Mouse (Mus musculus) CH12.LX (cell line): ENCODE data around the gene Hnrnpd. TPM values are rescaled to one million over a fixed set of nuclear protein-coding genes. Genes with fewer than 3 reads are reported as not detected.

Experiments
- DNase-seq: peaks from one replicate; pipeline ENCODE4 v3.0.0-alpha.2; 2013; ENCODE audit errors: extremely low read depth
- H3K27ac ChIP-seq: 2 replicates; pipeline ENCODE4 v1.5.1; 2012; ENCODE audit warnings: low read depth, mild to moderate bottlenecking, control low read depth, moderate library complexity; ENCODE audit not compliant: insufficient read depth
- H3K27me3 ChIP-seq: replicated peaks from 2 replicates; pipeline ENCODE3; 2012; ENCODE audit warnings: inconsistent platforms
- H3K36me3 ChIP-seq, 2 experiments: replicated peaks in 1 of 2; 2 replicates each; pipeline versions ENCODE3 to v1.6.1; 2012; ENCODE audit warnings: inconsistent platforms in 1 of 2, low read length in 1 of 2, mild to moderate bottlenecking in 1 of 2, mixed read lengths in 1 of 2, moderate library complexity in 1 of 2; ENCODE audit not compliant: control insufficient read depth in 1 of 2, insufficient read depth in 1 of 2
- H3K4me1 ChIP-seq, 2 experiments: 2 replicates each; pipeline ENCODE4 v1.6.1; 2012; ENCODE audit warnings: inconsistent platforms in 1 of 2, moderate library complexity in 1 of 2; ENCODE audit not compliant: insufficient read depth in 2 of 2, control insufficient read depth in 1 of 2
- H3K4me2 ChIP-seq: 2 replicates; pipeline ENCODE4 v1.6.1; 2012; ENCODE audit warnings: low read depth, mild to moderate bottlenecking, control low read depth; ENCODE audit not compliant: poor library complexity, insufficient read depth, severe bottlenecking
- H3K4me3 ChIP-seq, 3 experiments: fragments of 150-350 bp in 1 of 3; sonication (generic) in 1 of 3; replicated peaks in 1 of 3; 2 replicates each; pipeline versions ENCODE3 to v1.5.1; 2011 to 2012; ENCODE audit warnings: low read depth in 2 of 3, low read length in 2 of 3, mild to moderate bottlenecking in 2 of 3, moderate library complexity in 2 of 3, control low read depth in 1 of 3, improper control_type of control experiment in 1 of 3, inconsistent platforms in 1 of 3, mixed read lengths in 1 of 3; ENCODE audit not compliant: poor library complexity in 1 of 3
- H3K79me2 ChIP-seq: replicated peaks from 2 replicates; pipeline ENCODE4 v1.6.1; 2012; ENCODE audit warnings: mild to moderate bottlenecking, moderate library complexity; ENCODE audit not compliant: control insufficient read depth, poor library complexity, insufficient read depth, severe bottlenecking; ENCODE audit errors: extremely low read depth
- H3K9ac ChIP-seq: 2 replicates; pipeline ENCODE4 v1.6.1; 2012; ENCODE audit warnings: low read depth, mild to moderate bottlenecking, control low read depth, moderate library complexity; ENCODE audit not compliant: insufficient read depth
- H3K9me3 ChIP-seq: replicated peaks from 2 replicates; pipeline ENCODE3; 2012; ENCODE audit warnings: low read length, inconsistent platforms, mixed read lengths
- CHD1 ChIP-seq: IDR thresholded peaks from 2 replicates; pipeline ENCODE4 v1.6.1; 2012; ENCODE audit warnings: low read depth, low read length, improper control_type of control experiment, inconsistent platforms
- CHD2 ChIP-seq: IDR thresholded peaks from 2 replicates; pipeline ENCODE4 v1.6.1; 2011; ENCODE audit warnings: low read length, improper control_type of control experiment
- ELF1 ChIP-seq: IDR thresholded peaks from 2 replicates; pipeline ENCODE4 v1.6.1; 2014; ENCODE audit warnings: low read depth, mild to moderate bottlenecking, inconsistent platforms, low read length, improper control_type of control experiment
- EP300 ChIP-seq: IDR thresholded peaks from 2 replicates; pipeline ENCODE4 v1.6.1; 2011; ENCODE audit warnings: low read length, improper control_type of control experiment
- ETS1 ChIP-seq: conservative IDR thresholded peaks from 2 replicates; pipeline ENCODE4 v1.6.1; 2012; ENCODE audit warnings: low read depth, mild to moderate bottlenecking, inconsistent platforms, low read length, improper control_type of control experiment, moderate library complexity
- HCFC1 ChIP-seq: IDR thresholded peaks from 2 replicates; pipeline ENCODE4 v1.6.1; 2012; ENCODE audit warnings: low read depth, mild to moderate bottlenecking, inconsistent platforms, low read length, improper control_type of control experiment
- JUND ChIP-seq: conservative IDR thresholded peaks from 2 replicates; pipeline ENCODE4 v1.6.1; 2011; ENCODE audit warnings: low read depth, low read length, improper control_type of control experiment
- KAT2A ChIP-seq: IDR thresholded peaks from 2 replicates; pipeline ENCODE4 v1.6.1; 2012; ENCODE audit warnings: low read length, improper control_type of control experiment, inconsistent platforms; ENCODE audit not compliant: insufficient replicate concordance
- MAFK ChIP-seq: IDR thresholded peaks from 2 replicates; pipeline ENCODE4 v1.6.1; 2011; ENCODE audit warnings: low read length, improper control_type of control experiment; ENCODE audit not compliant: insufficient replicate concordance
- MEF2A ChIP-seq: IDR thresholded peaks from 2 replicates; pipeline ENCODE4 v1.6.1; 2014; ENCODE audit warnings: low read depth, mild to moderate bottlenecking, inconsistent platforms, low read length, improper control_type of control experiment, borderline replicate concordance
- POLR2A ChIP-seq: IDR thresholded peaks from 2 replicates; pipeline ENCODE4 v1.6.1; 2011; ENCODE audit warnings: low read depth, mild to moderate bottlenecking, improper control_type of control experiment, low read length
- RAD21 ChIP-seq: IDR thresholded peaks from 2 replicates; pipeline ENCODE4 v1.6.1; 2011; ENCODE audit warnings: low read depth, mild to moderate bottlenecking, low read length, improper control_type of control experiment, moderate library complexity
- RCOR1 ChIP-seq: conservative IDR thresholded peaks from 2 replicates; pipeline ENCODE4 v1.6.1; 2012; ENCODE audit warnings: low read depth, mild to moderate bottlenecking, inconsistent platforms, low read length, improper control_type of control experiment
- SIN3A ChIP-seq: IDR thresholded peaks from 2 replicates; pipeline ENCODE4 v1.6.1; 2012; ENCODE audit warnings: low read length, improper control_type of control experiment, inconsistent platforms
- TBP ChIP-seq: conservative IDR thresholded peaks from 2 replicates; pipeline ENCODE4 v1.6.1; 2011; ENCODE audit warnings: low read depth, low read length, improper control_type of control experiment
- TCF12 ChIP-seq: IDR thresholded peaks from 2 replicates; pipeline ENCODE4 v1.6.1; 2014; ENCODE audit warnings: low read depth, mild to moderate bottlenecking, inconsistent platforms, low read length, improper control_type of control experiment
- USF1 ChIP-seq: IDR thresholded peaks from 2 replicates; pipeline ENCODE4 v1.6.1; 2014; ENCODE audit warnings: low read depth, mild to moderate bottlenecking, inconsistent platforms, low read length, improper control_type of control experiment
- ZKSCAN1 ChIP-seq: IDR thresholded peaks from 2 replicates; pipeline ENCODE4 v1.6.1; 2012; ENCODE audit warnings: low read depth, inconsistent platforms, low read length, improper control_type of control experiment, borderline replicate concordance
- ZMIZ1 ChIP-seq: IDR thresholded peaks from 2 replicates; pipeline ENCODE4 v1.6.1; 2012; ENCODE audit warnings: low read depth, mild to moderate bottlenecking, inconsistent platforms, low read length, improper control_type of control experiment
- dilution Hi-C: fragments of 300-500 bp; cut with MboI; formaldehyde crosslinking; loops from 2 replicates; pipeline ENCODE4 v1.14.3; 2020; ENCODE audit warnings: low sequenced_read_pairs; ENCODE audit not compliant: extremely low pct_unique_long_range_greater_than_20kb, extremely low pct_ligation_motif_present
- in situ Hi-C: fragments of 300-500 bp; cut with MboI; formaldehyde crosslinking; loops from 3 replicates; pipeline ENCODE4 v1.14.3; 2019; ENCODE audit warnings: low sequenced_read_pairs, low pct_ligation_motif_present, low pct_unique_long_range_greater_than_20kb, mixed read lengths
- polyA plus RNA-seq: library from polyadenylated mRNA; unstranded; fragments of >175 nt; gene quantifications from 2 replicates; pipeline ENCODE4 v1.2.1, GENCODE M21; 2012; ENCODE audit warnings: low read depth; ENCODE audit not compliant: insufficient read length
- total RNA-seq, 2 experiments: library from RNA; depleted of rRNA; stranded (reverse); fragments of 300-350 nt in 1 of 2; fragments of >200 nt in 1 of 2; gene quantifications; 2 replicates each; pipeline ENCODE4 v1.2.3; 2012 to 2014

Hnrnpd gene
- total and polyA plus RNA-seq, 3 experiments = 19.0 to 319 (median 41.3) TPM

GRCm38 (mm10) chr5:99939440-99939839 is 39.3 kb downstream of the Hnrnpd start:
- in situ Hi-C loops (loop anchor here (25.0 kb wide), 2 partner anchors 298 to 373 kb away; no protein-coding TSS in a partner anchor), dilution Hi-C loops (no loop called here)
- Histone ChIP-seq H3K27me3 (no peaks in the 10 kb centered on the region), H3K27ac (no peak overlapping the region), H3K79me2 (no peaks in the 10 kb centered on the region), H3K4me1 (no peaks in the 10 kb centered on the region), H3K36me3 (no peaks in the 10 kb centered on the region), H3K4me3 (no peak overlapping the region), H3K9ac (no peak overlapping the region), H3K4me2 (no peak overlapping the region), H3K9me3 (peaks cover 5% of the 10 kb centered on the region)
- DNase-seq = no peak
- TF ChIP-seq ZMIZ1 (no peak), EP300 (no peak), MEF2A (no peak), POLR2A (no peak), RAD21 (no peak)

- no peaks in the 10 kb centered on the region for H3K36me3 ChIP-seq
- DNase-seq = no peak
- TF ChIP-seq CHD2 (no peak), TBP (no peak), KAT2A (no peak), ETS1 (no peak), MEF2A (no peak), MAFK (no peak), USF1 (no peak), CHD1 (no peak), ELF1 (no peak), RCOR1 (no peak), TCF12 (no peak), ZMIZ1 (no peak), JUND (no peak), POLR2A (no peak), HCFC1 (no peak), ZKSCAN1 (no peak), SIN3A (no peak)
- no peak overlapping the region for H3K27ac ChIP-seq
- H3K27me3 ChIP-seq = no peaks in the 10 kb centered on the region
- peaks cover 0 to 2% of the 10 kb centered on the region in 2 experiments; a peak in 1 of 4 replicates for H3K4me1 ChIP-seq
- in situ Hi-C loops = loop anchor here (25.0 kb wide), 2 partner anchors 305 to 380 kb away; no protein-coding TSS in a partner anchor
- H3K9ac ChIP-seq = no peak overlapping the region
- no peak overlapping the region for H3K4me3 ChIP-seq
- no peaks in the 10 kb centered on the region for H3K79me2 ChIP-seq
- H3K4me2 ChIP-seq = no peak overlapping the region
- H3K9me3 ChIP-seq = no peaks in the 10 kb centered on the region
- dilution Hi-C loops = no loop called here
These were observed 46.8 kb downstream of the Hnrnpd start for GRCm38 (mm10) chr5:99931910-99932309.
